Mouse (Mus musculus): ENCODE measurements at regions not wholly inside any gene's neighbourhood (a gene's known extent, or its start where the extent isn't known, plus 50 kb on each side); places are given as distances from the start of the nearest gene placed in this dataset.
"Not testable (repeated sequence)": the region's sequence is repeated elsewhere in the genome, so short reads cannot be mapped to it uniquely, and the experiment has no call there.

DNA sequence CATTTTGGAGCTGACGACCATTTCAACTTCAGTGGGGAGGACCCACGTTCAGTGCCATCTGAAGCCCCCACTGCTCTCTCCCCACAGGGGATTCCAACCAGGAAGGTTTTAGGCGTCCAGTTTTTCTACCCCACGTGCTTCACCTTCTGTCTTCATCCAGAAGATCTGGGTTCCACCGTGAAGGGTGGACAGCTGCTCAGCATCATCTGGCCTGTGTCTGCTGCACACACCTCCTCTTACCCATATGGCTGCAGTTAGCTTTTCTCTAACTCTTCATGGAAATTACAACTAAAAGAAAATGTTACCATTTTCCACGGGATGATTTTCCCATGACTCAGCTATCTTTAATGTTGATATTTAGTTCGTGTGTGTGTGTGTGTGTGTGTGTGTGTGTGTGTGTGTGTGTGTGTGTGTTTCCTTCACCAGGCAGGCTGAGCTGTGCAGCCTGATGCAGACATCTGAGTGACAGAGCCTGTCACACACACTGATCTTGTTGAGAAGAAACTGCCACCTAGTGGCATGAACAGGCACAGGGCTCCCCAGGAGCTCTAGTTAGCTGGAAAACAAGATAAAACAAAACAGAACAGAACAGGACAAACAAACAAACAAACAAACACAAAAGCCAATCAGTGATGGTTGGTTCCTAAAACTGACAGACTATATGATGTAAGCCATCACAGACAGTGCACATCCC is 107.5 kb upstream of the Rasgrp1 start:
- peak; percentile 41 for DNase-seq

DNA sequence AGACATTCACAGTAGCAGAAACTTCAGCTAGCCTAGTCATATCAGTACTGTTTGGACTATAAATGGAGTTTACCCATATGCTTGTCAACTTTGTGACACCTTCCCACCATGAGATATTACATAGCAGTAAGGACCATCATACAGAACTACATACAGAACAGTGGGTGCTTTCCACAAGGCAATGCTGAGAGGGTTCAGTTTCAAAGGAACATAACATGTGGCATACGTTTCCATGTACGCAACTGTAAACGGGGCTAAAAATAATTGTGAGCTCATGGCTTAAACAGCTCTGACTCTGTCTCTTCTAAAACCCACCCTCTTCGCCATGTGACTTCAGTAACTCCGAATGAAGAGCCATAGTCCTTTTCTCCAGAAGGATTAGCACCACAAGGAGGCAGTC is 109.0 kb upstream of the Rasgrp1 start:
- DNase-seq = no peak

DNA sequence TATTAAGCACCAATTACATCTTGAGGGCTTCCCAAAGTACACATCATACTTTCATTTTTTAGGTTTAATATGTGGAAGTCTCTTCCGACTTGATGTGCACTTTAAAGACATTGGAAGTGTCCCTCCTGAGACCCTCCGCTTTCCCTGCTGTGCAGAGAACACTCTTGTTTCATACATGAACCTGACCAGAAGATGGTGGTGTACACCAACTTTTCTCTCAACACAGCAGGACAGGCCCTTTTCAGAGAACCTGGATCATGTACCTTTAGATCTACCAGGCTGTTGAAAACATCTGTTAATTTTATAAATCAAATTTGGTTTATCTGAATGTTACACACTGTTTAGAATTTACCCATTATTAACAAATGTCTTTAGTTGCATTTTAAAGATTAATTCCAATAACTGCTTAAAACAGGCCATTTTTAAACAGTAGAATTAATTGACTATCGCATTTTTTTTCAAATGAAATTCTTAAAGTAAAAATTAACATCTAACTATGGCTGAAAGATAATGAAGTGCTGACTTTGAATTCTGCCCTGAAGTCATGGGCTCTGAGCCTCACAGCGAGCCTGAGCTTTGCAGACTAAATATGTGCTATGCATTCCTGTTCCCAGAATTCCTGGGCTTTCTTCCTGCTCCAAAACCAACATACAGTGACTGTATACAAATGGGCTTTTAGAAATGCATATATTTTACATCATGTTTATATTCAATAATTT is 112.4 kb upstream of the Rasgrp1 start:
- DNase-seq = no peak

DNA sequence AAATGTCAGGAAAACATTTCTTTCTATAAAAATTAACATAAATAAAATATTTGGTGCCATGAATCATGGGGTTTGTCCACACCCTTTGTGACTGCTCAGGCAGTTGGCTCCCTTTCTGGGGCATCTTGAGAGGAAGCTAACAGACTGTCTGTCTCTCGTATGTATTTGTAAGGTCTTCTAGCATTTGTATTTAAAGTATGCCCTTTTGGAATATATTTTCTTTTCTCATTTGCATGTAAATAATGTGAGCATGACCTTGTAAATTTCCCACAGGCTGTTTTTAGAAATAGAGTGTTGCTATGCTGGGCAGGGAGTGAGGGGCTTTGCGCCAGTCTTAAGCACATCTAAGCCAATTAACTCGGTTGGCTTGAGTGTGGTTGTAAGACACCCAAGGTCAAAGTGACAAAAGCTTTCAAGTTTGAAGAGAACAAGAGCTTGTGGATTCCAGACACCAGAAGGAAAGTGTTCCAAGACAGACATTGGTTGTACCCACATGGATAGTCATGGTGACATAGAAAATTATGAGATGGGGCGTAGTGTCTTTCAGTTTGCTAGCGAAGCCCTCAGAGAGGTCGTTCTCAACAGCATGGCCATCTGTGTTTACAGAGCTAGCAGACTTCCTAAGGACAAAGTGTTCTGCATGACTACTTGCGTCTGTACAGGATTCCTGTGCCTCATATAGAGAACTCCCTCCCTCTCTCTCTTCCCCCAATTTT is 113.1 kb upstream of the Rasgrp1 start:
- DNase-seq = no peak

DNA sequence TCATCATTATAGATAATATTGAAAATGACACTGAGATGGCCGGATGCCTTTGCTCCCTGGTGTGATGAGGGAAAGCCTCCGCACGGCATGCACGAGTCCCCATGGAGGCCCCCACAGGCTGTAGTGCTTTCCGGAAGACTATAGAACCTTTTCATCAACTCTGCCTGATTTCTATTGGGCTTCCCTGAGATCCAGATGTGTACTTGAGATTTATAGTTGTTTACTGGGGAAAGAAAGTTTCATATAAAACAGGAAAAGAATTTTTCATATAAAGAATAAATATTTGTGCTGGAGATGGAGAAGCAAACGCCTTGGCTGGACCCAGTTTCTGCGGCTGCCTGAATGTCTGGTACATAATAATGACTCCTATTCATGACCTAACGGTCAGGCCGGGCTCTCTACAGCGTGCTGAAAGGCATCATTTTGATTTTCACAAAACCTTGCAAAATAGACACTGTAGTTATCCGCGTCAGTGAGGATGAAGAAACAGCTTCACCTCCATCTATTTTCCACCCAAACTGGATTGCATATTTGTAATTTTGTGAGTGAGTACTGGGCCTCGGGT is 113.7 kb upstream of the Rasgrp1 start:
- no peak for DNase-seq

DNA sequence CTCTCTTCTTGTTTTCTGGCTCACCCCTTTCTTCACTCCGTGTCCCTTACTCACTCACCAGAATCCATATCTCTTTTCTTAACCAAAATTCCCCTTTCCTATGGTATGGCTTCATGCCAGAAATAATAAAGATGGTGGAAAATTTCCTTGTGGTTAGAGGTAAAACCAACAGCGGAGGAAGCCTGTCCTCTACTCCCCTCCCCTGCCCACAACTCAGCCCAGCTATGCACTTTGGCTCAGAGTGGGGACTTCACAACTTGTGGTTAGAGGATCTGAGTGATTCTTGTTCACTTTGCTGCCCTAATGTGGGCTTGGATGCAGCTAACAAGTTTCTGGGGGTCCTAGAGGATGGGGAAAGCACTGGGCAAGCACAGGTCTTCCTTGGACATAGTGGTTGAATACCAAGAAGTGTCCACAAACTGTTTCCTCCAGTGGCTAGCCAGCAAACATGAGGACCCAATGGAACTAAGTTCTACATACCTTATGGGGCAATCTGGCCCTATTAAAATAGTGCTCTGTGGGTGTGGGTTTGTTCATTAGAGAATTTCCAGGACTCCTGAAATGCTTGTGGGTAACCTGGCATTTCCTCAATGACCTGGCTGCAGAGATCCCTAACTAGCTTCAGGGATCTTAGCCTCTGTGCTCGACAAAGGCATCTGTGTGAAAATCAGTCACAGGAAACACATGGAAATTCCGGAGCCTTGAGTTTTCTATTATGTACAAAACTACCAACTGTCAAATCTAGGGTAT is 118.9 kb upstream of the Rasgrp1 start:
- no peak for DNase-seq

DNA sequence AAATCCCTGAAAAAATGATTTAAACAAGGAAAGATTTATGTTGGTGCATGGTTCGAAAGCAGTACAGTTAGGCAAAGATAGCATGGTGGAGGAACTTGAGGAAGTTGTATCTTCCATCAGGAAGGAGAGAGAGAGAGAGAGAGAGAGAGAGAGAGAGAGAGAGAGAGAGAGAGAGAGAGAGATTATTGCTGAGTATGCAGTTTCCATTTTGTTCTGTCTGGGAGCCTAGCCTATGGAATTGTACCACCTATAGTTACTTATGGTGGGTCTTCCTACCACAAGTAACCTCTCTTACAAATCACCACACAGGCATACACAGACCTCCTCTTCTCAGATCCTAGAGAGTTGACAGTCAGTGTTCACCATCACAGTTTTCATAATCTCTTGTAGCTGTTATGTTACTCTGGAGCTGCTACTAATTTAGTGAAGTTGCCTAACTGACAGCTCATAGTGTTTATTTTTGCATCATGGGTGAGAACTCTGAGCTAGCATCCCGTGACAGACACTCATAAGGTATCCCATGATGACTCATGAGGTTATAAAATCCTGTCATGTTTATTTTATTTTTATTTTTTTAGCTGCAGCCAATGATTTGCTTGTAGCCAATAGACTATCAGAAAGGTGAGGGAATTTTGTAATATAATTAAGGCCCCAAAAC is 132.2 kb upstream of the Rasgrp1 start:
- DNase-seq = no peak

DNA sequence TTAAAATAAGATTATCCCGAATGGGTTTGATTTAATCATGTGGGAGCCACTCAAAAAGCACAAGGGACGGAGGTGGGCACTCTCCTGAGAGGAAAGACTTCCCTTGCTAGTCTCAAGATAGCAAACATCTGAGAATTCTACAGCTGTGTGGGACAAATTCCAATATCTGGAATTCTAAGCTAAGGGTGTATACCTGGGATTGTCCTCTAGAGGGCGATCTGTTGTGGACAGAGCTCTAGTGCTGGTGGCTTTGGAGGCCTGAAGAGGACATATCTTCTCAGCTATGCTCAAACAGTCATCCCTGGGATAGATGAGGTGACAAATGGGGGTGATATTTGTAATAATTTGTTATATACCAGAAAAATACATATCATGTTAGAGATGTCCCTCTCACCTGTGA is 132.8 kb upstream of the Rasgrp1 start:
- DNase-seq = no peak

DNA sequence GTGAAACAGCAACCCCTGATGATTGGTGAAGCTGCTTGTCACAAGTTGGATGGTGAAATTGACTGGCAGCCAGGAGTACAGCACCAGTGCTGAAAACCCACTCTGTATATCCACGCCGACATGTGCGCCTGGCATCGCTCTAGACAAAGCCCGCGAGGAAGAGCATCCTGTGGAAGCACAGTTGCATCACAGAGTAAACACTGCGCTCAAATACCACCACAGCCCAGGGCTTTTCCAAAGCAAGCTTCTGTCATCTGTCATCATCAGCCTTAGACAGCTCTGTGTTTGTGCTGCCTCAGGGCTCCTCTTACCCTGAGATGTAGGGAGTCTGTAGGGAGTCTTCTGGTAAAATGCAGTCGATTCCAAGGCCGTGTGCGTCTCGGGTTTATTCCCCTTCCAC is 134.7 kb upstream of the Rasgrp1 start:
- DNase-seq = not testable (repeated sequence)

DNA sequence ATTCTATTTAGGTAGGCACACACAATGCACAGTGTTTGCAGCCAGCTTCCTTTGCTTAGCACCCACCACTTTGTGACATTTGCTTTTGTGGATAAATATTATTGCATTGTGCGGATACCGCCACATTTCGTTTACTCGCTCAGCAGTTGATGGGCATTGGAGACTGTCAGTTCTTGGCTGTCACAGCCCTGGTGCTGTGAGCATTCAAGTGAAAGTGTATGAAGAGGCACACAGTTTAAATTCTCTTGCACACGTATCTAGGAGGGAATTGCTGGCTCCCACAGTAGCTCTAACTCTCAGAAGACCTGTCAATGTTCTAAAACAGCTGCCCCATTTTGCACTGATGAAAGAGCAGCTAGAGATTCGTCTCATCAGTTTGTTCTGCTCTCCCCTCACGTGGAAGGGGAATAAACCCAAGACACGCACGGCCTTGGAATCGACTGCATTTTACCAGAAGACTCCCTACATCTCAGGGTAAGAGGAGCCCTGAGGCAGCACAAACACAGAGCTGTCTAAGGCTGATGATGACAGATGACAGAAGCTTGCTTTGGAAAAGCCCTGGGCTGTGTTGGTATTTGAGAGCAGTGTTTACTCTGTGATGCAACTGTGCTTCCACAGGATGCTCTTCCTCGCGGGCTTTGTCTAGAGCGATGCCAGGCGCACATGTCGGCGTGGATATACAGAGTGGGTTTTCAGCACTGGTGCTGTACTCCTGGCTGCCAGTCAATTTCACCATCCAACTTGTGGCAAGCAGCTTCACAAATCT is 136.6 kb upstream of the Rasgrp1 start:
- not testable (repeated sequence) for DNase-seq

DNA sequence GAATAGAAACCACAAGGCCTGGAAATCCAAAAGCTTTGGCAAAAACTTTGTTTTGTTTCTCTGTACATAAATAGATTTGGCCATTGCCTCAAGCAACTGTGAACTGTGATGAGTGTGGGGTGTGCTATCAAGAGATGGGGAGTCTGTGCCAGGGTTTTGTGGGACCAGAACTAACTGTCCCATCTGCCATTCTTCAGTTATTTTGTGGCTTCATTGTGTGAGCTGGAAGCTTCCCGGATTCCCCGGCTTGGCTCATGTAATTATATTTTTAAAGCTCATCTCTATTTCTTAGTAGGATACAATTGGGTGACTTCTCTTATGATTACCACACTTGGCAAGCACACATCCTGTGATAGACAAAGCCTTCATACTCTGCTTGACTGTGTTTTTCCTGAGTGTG is 143.6 kb upstream of the Rasgrp1 start:
- DNase-seq = no peak

DNA sequence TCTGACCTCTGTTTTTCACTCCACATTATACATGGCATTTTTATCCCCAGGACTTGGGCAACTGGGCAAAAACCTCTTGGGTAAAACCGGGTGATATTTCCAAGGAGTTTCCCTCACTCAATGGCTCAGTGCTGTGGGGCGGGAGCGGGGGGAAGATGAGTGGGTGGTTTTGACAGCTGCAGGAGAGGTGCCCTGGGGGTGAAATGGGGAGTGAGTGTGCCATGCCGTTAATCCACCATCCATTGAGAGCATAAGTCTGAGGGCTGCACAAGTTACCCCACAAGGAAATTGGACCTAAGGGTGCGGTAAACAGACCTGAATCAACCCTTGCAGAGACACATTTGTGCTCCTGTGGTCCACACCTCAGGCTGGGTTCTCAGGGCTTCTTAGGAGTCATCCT is 155.8 kb upstream of the Rasgrp1 start:
- no peak for DNase-seq

DNA sequence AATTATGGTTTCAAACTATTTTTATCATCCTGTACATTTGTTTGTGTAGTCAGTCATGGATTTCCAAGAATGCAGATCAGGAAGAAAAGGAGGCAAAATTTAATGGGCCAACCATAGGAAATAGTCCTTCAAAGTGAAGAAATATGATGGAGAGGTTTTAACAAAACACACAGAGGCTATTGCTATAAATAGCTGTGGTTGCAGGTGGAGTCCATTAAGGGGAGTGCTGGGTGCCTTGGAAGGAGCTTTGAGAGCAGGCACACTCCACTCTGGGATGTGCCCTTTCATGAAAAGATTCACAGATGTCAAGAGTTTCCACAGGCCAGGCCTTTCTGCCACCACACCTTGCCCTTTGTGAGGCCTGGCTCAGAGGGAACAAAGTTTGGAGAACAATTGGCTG is 159.8 kb upstream of the Rasgrp1 start:
- DNase-seq = no peak

DNA sequence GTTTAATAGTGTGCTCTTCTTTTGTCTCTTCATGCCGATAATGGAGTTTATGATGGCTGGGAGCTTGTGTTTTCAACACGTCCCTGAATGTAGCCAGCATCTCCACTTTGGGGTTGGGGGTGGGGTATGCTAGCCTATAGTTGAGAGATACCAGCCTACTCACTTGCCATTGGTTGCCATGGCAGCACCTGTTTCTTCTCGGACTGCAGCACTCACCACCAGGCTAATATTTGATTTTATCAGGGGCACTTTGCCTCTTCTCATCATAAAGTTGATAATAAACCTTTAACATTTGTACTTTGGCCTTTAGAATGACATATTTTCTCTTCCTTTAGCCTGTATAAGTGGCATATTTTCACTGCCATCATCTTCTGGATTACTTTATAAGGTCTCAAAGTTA is 168.9 kb upstream of the Rasgrp1 start:
- no peak for DNase-seq

DNA sequence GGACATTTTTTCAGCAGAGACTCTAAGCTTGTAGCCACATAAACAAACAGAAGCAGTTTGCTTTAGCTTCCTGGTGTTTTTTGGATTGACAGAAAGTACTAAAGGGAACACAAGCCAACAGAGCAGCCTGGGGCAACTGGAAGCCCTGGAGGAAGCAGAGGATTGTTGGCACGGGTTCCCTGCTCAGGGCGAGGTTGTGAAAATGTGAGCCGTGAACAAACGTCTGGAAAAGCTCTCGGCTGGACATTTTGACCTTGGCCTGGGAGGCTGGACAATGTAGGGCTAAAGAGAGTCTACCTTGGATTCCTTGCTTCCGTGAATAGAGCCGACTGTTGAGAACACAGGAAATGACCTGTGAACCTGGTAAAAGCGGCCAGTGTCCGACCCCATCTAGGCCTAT is 169.8 kb upstream of the Rasgrp1 start:
- peak; percentile 29 for DNase-seq

DNA sequence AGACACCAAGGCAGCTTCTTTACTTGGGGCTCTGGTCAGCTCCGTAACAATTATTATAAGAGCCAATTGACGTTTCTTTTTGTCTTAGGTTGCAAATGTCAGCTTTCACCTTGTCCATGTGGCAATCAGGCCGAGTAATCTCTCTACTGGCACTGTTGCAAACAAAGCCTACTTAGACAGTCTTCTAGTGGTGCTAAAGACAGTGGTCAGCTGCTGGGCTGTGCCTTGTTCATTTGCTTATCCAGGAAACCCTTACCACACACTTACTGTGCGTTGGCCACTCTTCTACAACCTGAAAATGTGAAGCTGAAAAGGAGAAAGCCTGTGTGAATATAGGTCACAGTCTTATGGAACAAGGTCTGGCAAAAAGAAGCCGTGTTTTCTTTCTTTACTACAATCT is 181.6 kb upstream of the Rasgrp1 start:
- no peak for DNase-seq

DNA sequence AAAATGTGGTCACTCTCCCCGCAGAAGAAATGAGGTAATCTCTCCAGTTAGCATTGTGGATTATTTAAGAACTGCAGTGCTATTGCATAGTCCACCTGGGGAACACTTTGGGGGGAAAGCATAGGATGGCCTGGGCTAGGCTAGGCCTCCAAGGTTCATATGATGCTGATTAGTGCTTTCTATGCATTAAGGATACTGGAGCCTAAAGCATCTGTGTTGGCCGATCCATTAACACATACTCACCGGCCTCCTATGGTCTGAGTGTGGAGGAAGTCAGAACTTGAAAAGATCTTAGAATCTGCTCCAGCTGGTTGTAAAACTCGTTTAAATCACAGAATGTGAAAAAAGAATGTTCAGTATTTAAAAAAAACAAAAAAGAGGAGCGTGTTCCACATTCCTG is 196.1 kb upstream of the Rasgrp1 start:
- DNase-seq = no peak

DNA sequence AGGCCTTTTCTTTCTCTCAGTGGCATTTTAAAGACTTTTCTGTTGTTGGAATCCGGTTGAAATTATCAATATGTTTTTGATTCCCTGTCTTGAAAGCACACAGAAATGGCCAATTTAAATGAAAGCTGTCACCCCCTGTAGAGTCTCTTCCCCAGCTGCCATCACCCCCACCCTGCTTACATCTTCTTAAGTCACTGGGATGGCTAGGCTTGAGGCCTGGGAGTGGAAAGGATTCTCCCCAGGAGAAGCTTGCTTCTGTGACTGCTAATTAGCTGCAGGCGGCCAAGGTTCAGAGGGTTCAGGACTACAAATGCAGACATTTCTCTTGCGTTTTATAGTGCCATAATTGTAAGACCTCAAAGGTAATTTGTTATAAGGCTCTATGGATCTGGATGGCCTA is 196.5 kb upstream of the Rasgrp1 start:
- DNase-seq = no peak

DNA sequence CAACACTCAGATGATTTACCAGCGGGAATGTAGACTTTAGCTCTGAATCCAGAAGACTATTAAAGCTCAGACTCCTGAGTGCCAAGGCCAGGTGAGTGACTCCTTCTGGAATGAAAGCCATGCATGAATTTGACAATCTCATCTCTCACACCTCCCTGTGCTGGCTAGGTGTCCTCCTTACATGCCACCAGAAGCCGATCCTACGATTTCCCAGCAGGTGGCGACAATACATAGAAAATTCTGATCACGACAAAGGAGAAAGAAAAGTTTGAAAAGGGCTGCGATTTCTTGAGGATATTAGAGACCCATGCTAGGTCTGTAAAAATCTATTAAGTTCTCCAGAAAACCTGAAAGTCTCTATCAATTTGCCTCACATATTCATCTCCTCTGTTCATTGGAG is 198.7 kb upstream of the Rasgrp1 start:
- peak; percentile 78 for DNase-seq

DNA sequence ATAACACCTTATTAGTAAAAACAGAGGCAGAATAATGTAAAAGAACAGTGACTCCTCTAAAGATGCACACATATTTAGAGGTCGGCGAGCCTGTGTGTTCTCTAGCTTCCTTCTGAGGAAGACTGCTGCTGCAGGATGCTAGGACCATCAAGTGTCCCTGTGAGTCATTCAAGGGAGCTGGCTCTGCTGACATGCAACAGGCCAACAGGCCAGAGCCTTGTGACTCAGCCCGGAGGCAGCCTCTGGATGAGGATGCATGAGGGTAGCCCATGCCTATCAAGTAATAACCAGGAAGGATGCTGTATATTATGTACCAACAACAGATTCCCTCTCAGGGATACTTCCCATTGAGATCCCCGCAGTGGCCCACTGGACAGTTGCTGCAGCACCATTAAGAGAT is 199.5 kb upstream of the Rasgrp1 start:
- DNase-seq = peak; percentile 29

DNA sequence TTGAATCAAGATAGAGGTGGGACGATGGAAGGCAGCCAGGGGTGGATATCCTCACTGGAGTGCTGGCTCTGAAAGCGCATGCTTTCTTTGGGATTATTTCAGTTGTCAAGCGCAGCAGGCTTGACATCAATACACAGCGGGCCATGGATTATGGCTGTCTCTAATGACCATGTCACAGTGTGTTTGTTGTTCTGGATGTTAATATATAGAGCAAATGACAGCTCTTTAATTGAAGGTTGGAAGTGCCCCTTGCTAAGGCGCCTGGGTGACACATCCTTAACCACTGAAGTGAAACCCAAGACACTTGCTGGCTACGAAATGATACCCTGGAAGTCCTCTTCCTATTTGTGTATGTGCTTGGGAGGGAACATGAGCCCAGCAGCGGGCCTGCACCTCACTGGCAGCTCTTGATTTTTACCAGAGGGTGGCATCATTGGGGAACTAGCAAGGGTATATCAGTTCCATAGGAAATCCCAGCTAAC is 200.5 kb upstream of the Rasgrp1 start:
- no peak for DNase-seq

All from adrenal gland, postnatal 10 days (tissue).